Mouse (Mus musculus): ENCODE data around the gene Atrn. TPM values are rescaled to one million over a fixed set of nuclear protein-coding genes. Genes with fewer than 3 reads are reported as not detected.

The Atrn gene
- polyA plus RNA-seq, 1 experiment, result 14.9 TPM

DNA sequence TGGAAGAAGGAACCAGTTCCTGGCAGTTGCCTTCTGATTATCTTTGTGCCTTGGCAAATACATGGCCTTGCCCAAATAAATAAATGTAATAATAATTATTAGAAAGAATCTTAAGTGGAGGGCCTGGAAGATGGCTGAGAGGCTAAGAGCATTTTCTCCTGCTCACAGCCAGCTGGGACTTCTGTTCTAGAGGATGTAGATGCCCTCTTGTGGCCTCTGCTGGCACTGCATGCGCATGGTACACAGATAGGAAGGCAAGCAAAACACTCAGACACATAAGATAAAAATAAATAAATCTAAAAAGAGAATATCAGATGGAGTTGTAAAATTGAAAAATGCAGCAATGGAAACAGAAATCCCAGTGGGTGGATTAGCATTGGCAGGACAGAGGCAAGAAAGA, 44.3 kb downstream of the Atrn start:
- DNase-seq, result peak; percentile 88
- no peak overlapping the region for H3K4me3 ChIP-seq (ENCODE audit: insufficient read depth, low read depth, low read length)
- H3K27me3 ChIP-seq (replicated peaks; ENCODE audit: control insufficient read depth, insufficient read depth, low read length), result no peaks in the 10 kb centered on the region
- H3K27ac ChIP-seq (ENCODE audit: insufficient read depth, low read depth, low read length), result no peak overlapping the region
- TF ChIP-seq CTCF (conservative IDR thresholded peaks at IDR 0.05; ENCODE audit: insufficient read depth, insufficient read length, low read depth, low read length) (peak; percentile 91), POLR2A (IDR thresholded peaks at IDR 0.05; ENCODE audit: low read depth, low read length) (no peak)
- WGBS, result 9% methylated on average over 1 of the region's 1 CpGs
- H3K36me3 ChIP-seq (ENCODE audit: control insufficient read depth, insufficient read depth, low read length), result no peaks in the 10 kb centered on the region
- no peaks in the 10 kb centered on the region; the same call in 1 of the 2 replicates for H3K4me1 ChIP-seq (ENCODE audit: control insufficient read depth, insufficient read depth, low read length)

DNA sequence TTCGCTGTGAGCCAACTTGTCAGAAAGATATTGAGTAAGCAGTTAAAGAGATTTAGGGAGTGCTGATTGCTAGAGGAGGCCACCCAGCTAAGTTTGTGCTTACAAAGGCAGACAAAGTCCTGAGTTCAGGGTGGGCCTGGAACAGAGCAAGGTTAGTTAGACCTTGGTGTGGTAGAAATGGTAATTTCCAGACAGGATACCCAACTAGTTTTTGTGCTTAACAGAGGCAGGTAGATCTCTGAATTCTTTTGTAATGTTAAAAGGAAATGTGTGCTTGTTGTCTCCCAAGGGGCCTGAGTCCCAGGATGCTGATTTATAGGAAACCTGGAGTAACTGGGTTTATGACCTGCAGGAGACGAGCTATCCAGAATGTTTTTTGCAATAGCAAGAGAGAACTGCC, 52.6 kb downstream of the Atrn start:
- no peaks in the 10 kb centered on the region for H3K36me3 ChIP-seq (ENCODE audit: control insufficient read depth, insufficient read depth, low read length)

DNA sequence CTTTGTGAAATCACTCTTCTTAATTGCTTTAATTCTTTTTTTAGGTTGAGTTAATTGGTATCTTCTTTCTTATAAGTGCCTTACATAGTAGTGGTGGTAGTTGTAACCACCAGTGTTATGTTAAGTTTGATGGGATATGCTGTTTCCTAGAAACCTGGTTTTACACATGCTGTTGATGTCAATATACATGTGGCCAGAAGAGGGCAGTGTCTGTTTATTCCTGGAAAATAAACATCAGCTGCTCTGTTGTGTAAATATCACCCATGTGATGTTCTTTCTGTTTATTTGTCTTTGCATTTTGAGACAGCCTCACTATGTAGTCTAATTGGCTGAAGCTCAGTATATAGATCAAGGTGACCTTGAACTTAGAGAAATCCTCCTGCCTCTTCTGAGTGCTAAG, 55.6 kb downstream of the Atrn start:
- no peak overlapping the region for H3K27ac ChIP-seq (ENCODE audit: insufficient read depth, low read depth, low read length)
- H3K36me3 ChIP-seq (ENCODE audit: control insufficient read depth, insufficient read depth, low read length), result no peaks in the 10 kb centered on the region; the same call in 1 of the 2 replicates
- no peaks in the 10 kb centered on the region for H3K4me1 ChIP-seq (ENCODE audit: control insufficient read depth, insufficient read depth, low read length)
- TF ChIP-seq CTCF (conservative IDR thresholded peaks at IDR 0.05; ENCODE audit: insufficient read depth, insufficient read length, low read depth, low read length) (0 out of 2 replicates have a peak, but pooled peaks have one; percentile 15), POLR2A (IDR thresholded peaks at IDR 0.05; ENCODE audit: low read depth, low read length) (no peak)
- no peaks in the 10 kb centered on the region for H3K27me3 ChIP-seq (replicated peaks; ENCODE audit: control insufficient read depth, insufficient read depth, low read length)
- H3K4me3 ChIP-seq (ENCODE audit: insufficient read depth, low read depth, low read length), result no peak overlapping the region
- peak; percentile 32 for DNase-seq

More for the DNA sequence above, 52.6 kb downstream of the Atrn start:
- Histone ChIP-seq H3K27me3 (replicated peaks; ENCODE audit: control insufficient read depth, insufficient read depth, low read length) (no peaks in the 10 kb centered on the region), H3K4me3 (ENCODE audit: insufficient read depth, low read depth, low read length) (no peak overlapping the region), H3K27ac (ENCODE audit: insufficient read depth, low read depth, low read length) (no peak overlapping the region), H3K4me1 (ENCODE audit: control insufficient read depth, insufficient read depth, low read length) (no peaks in the 10 kb centered on the region)
- DNase-seq, result no peak
- TF ChIP-seq CTCF (conservative IDR thresholded peaks at IDR 0.05; ENCODE audit: insufficient read depth, insufficient read length, low read depth, low read length), result no peak
- no peak for TF ChIP-seq POLR2A (IDR thresholded peaks at IDR 0.05; ENCODE audit: low read depth, low read length)
- 68% methylated on average over 2 of the region's 2 CpGs for WGBS

DNA sequence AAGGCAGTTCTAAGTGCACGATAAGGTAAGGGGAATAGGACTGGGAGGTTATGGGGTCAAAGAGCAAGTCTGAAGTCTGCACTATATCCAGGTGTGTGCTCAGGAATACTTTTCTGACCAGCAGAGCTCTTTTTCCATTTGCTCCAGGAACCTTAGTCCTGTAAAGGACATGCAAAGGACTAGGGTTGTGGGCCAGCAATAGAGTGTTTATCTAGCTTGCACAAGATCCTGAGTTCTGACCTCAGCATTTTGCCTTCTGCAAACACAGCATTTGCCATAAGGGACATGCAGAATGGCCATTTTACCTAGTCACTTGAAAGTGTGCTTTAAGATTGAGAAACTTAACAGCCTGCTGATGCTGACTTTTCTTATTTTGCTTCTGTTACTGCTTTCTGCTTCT, 58.7 kb downstream of the Atrn start:
- no peaks in the 10 kb centered on the region; the same call in 1 of the 2 replicates for H3K36me3 ChIP-seq (ENCODE audit: control insufficient read depth, insufficient read depth, low read length)
- 60% methylated on average over 1 of the region's 1 CpGs for WGBS
- no peaks in the 10 kb centered on the region for H3K27me3 ChIP-seq (replicated peaks; ENCODE audit: control insufficient read depth, insufficient read depth, low read length)
- no peak overlapping the region for H3K27ac ChIP-seq (ENCODE audit: insufficient read depth, low read depth, low read length)
- DNase-seq, result no peak
- no peak for TF ChIP-seq POLR2A (IDR thresholded peaks at IDR 0.05; ENCODE audit: low read depth, low read length)
- no peak for TF ChIP-seq CTCF (conservative IDR thresholded peaks at IDR 0.05; ENCODE audit: insufficient read depth, insufficient read length, low read depth, low read length)
- no peaks in the 10 kb centered on the region for H3K4me1 ChIP-seq (ENCODE audit: control insufficient read depth, insufficient read depth, low read length)
- no peak overlapping the region for H3K4me3 ChIP-seq (ENCODE audit: insufficient read depth, low read depth, low read length)

DNA sequence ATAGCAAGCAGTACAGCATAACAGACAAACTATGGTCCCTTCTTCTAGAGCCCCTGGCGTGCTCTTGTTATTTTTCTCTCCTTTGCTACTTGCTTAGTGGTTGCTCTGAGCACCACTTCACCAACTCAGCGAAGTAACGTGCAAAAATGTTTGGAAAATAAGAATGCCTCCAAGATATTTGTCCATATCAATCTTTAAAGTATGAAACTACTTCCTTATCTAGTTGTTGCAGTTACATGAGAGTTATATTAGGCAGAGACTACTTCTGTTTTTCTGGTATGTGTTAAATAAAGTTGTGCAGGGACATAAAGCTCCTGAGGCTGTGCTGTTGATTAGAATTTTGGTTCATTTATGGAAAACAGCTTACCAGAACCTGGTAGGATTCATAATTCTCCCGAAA, 64.7 kb downstream of the Atrn start:
- whole genome bisulfite sequencing, result 96% methylated on average over 4 of the region's 4 CpGs
- DNase-seq, result no peak
- H3K27ac ChIP-seq (ENCODE audit: insufficient read depth, low read depth, low read length), result no peak overlapping the region
- no peak for TF ChIP-seq POLR2A (IDR thresholded peaks at IDR 0.05; ENCODE audit: low read depth, low read length)
- no peak for TF ChIP-seq CTCF (conservative IDR thresholded peaks at IDR 0.05; ENCODE audit: insufficient read depth, insufficient read length, low read depth, low read length)
- no peaks in the 10 kb centered on the region for H3K27me3 ChIP-seq (replicated peaks; ENCODE audit: control insufficient read depth, insufficient read depth, low read length)
- no peaks in the 10 kb centered on the region for H3K4me1 ChIP-seq (ENCODE audit: control insufficient read depth, insufficient read depth, low read length)
- H3K36me3 ChIP-seq (ENCODE audit: control insufficient read depth, insufficient read depth, low read length), result no peaks in the 10 kb centered on the region; the same call in none of the 2 replicates
- no peak overlapping the region for H3K4me3 ChIP-seq (ENCODE audit: insufficient read depth, low read depth, low read length)

DNA sequence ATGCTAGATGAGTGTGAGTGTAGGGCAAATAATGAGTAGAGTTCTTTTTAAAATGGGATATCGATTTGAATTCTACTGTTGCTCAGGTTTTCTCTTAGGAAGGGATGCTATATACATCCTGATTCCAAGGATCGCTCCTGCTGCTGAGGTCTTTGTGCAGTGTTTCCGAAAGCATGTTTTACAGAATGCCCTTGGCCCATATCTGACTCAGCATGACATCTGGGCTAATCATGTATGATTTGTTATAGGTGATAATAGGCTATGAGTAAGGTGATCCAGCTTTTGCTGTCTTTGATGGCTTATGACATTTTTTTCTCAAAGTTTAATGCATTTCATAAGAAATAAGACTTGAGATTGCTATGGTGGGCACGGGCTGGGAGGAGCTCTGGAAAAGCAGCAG, 66.1 kb downstream of the Atrn start:
- DNase-seq, result no peak
- Histone ChIP-seq H3K4me3 (ENCODE audit: insufficient read depth, low read depth, low read length) (no peak overlapping the region), H3K36me3 (ENCODE audit: control insufficient read depth, insufficient read depth, low read length) (no peaks in the 10 kb centered on the region; the same call in 1 of the 2 replicates), H3K27ac (ENCODE audit: insufficient read depth, low read depth, low read length) (no peak overlapping the region), H3K27me3 (replicated peaks; ENCODE audit: control insufficient read depth, insufficient read depth, low read length) (no peaks in the 10 kb centered on the region), H3K4me1 (ENCODE audit: control insufficient read depth, insufficient read depth, low read length) (no peaks in the 10 kb centered on the region)
- TF ChIP-seq POLR2A (IDR thresholded peaks at IDR 0.05; ENCODE audit: low read depth, low read length), result no peak
- no peak for TF ChIP-seq CTCF (conservative IDR thresholded peaks at IDR 0.05; ENCODE audit: insufficient read depth, insufficient read length, low read depth, low read length)
- 96% methylated on average over 4 of the region's 4 CpGs for WGBS

DNA sequence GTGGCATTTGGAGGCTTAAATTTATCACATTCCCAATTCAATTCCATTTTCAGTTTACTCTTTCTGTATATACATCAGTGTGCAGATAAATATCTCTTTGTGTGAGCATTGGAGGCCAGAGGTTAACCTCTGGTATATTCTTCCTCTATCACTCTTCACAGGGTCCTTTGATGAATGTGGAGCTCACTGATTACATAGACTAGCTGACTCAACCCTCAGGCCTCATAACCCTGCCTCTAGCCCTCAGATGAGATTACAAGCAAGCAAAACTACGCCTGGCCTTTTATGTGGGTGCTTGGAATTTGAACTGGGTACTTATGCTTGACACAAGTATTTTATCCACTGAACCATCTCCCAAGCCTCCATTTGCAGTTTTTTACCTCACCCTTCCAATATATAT, 68.6 kb downstream of the Atrn start:
- Histone ChIP-seq H3K27me3 (replicated peaks; ENCODE audit: control insufficient read depth, insufficient read depth, low read length) (no peaks in the 10 kb centered on the region), H3K27ac (ENCODE audit: insufficient read depth, low read depth, low read length) (no peak overlapping the region), H3K36me3 (ENCODE audit: control insufficient read depth, insufficient read depth, low read length) (no peaks in the 10 kb centered on the region; the same call in 1 of the 2 replicates), H3K4me3 (ENCODE audit: insufficient read depth, low read depth, low read length) (no peak overlapping the region), H3K4me1 (ENCODE audit: control insufficient read depth, insufficient read depth, low read length) (no peaks in the 10 kb centered on the region)
- TF ChIP-seq CTCF (conservative IDR thresholded peaks at IDR 0.05; ENCODE audit: insufficient read depth, insufficient read length, low read depth, low read length) (no peak), POLR2A (IDR thresholded peaks at IDR 0.05; ENCODE audit: low read depth, low read length) (no peak)
- no peak for DNase-seq
- 81% methylated on average over 1 of the region's 1 CpGs for WGBS
